ENCODE assay signal across 9 mouse cellular contexts in genomic region chr19:47918016-47918415, GRCm38 (mm10). TPM values are rescaled to one million over a fixed set of nuclear protein-coding genes. Genes with fewer than 3 reads are reported as not detected.
DNase-seq lines count a peak whose midpoint lies in the region; ATAC-seq lines count a peak whose summit lies in the region.
"Had no signal": no experiment of that assay in that cellular context is flagged by ENCODE, and none has a peak within 500 bp of the region (broad histone marks: within the 10 kb centered on the region; RNA-seq: fewer than 3 reads in every experiment).

No protein-coding gene starts in this region.

- H3K27me3 ChIP-seq in heart, embryonic 11.5 days (ENCODE audit: control insufficient read depth, insufficient read depth, low read length), result no peaks in the 10 kb centered on the region
- no peaks in the 10 kb centered on the region for H3K27me3 ChIP-seq in embryonic facial prominence, embryonic 11.5 days (ENCODE audit: control insufficient read depth, insufficient read depth, low read length)
- no peaks in the 10 kb centered on the region for H3K27me3 ChIP-seq in midbrain, embryonic 13.5 days
- H3K27me3 ChIP-seq: Patski had no signal

- H3K27ac ChIP-seq in heart, embryonic 11.5 days (ENCODE audit: low read depth, low read length), result peak overlapping the region; percentile 92
- H3K27ac ChIP-seq in embryonic facial prominence, embryonic 11.5 days (replicated peaks; ENCODE audit: low read depth, low read length), result no peak overlapping the region
- H3K27ac ChIP-seq in midbrain, embryonic 13.5 days, result no peak overlapping the region

- peaks cover 13% of the 10 kb centered on the region for H3K4me1 ChIP-seq in heart, embryonic 11.5 days (ENCODE audit: control insufficient read depth, insufficient read depth, low read length)
- no peaks in the 10 kb centered on the region; the same call in 1 of the 2 replicates for H3K4me1 ChIP-seq in embryonic facial prominence, embryonic 11.5 days (ENCODE audit: control insufficient read depth, insufficient read depth, low read length)
- H3K4me1 ChIP-seq in midbrain, embryonic 13.5 days (replicated peaks), result peaks cover 24% of the 10 kb centered on the region

- WGBS in heart, embryonic 11.5 days (ENCODE audit: insufficient replicate concordance), result 22% methylated on average over 9 of the region's 9 CpGs
- WGBS in embryonic facial prominence, embryonic 11.5 days, result 21% methylated on average over 9 of the region's 9 CpGs
- 11% methylated on average over 9 of the region's 9 CpGs for WGBS in midbrain, embryonic 13.5 days

- no peaks in the 10 kb centered on the region for H3K9me3 ChIP-seq in heart, embryonic 11.5 days (replicated peaks; ENCODE audit: control insufficient read depth, low read length)
- H3K9me3 ChIP-seq in embryonic facial prominence, embryonic 11.5 days (replicated peaks; ENCODE audit: control insufficient read depth, low read length), result no peaks in the 10 kb centered on the region
- H3K9me3 ChIP-seq in midbrain, embryonic 13.5 days, result no peaks in the 10 kb centered on the region

- no peak for ATAC-seq in heart, embryonic 11.5 days (replicated peaks; ENCODE audit: insufficient number of reproducible peaks, low FRiP score, low TSS enrichment)
- no peak for ATAC-seq in embryonic facial prominence, embryonic 11.5 days (replicated peaks; ENCODE audit: insufficient number of reproducible peaks, low FRiP score, low TSS enrichment, low read depth)
- ATAC-seq in midbrain, embryonic 13.5 days, result no peak

- peak overlapping the region; percentile 89 for H3K9ac ChIP-seq in heart, embryonic 11.5 days (ENCODE audit: low read depth, low read length)
- peak overlapping the region; percentile 91 for H3K9ac ChIP-seq in embryonic facial prominence, embryonic 11.5 days (replicated peaks; ENCODE audit: low read length)
- peak overlapping the region; percentile 77 for H3K9ac ChIP-seq in midbrain, embryonic 13.5 days (replicated peaks)

- peak overlapping the region; percentile 68 for H3K4me3 ChIP-seq in heart, embryonic 11.5 days (ENCODE audit: low read depth, low read length)
- peak overlapping the region; percentile 83 for H3K4me3 ChIP-seq in embryonic facial prominence, embryonic 11.5 days (ENCODE audit: low read depth, low read length)
- peak overlapping the region; percentile 81 for H3K4me3 ChIP-seq in midbrain, embryonic 13.5 days (replicated peaks)

- no peak for DNase-seq in heart, postnatal 36 days
- DNase-seq in embryonic facial prominence, embryonic 11.5 days (ENCODE audit: low spot score), result no peak
- DNase-seq in induced T-regulatory cell, adult 2 months (ENCODE audit: low read depth), result peak; percentile 50
- DNase-seq in thymus, adult 18-20 months, result no peak
- no peak for DNase-seq in cerebellum, postnatal 14 days
- no peak for DNase-seq in c-Kit-positive CD71-positive TER-119-positive erythroid progenitor cells, embryonic 14.5 days (ENCODE audit: low spot score)

- no peaks in the 10 kb centered on the region; the same call in 1 of the 2 replicates for H3K36me3 ChIP-seq in heart, embryonic 11.5 days (ENCODE audit: control insufficient read depth, insufficient read depth, low read length)
- H3K36me3 ChIP-seq in embryonic facial prominence, embryonic 11.5 days (replicated peaks; ENCODE audit: control insufficient read depth, insufficient read depth, low read depth, low read length), result no peaks in the 10 kb centered on the region
- no peaks in the 10 kb centered on the region for H3K36me3 ChIP-seq in midbrain, embryonic 13.5 days

- intact Hi-C loops in heart, postnatal 36 days (cut with DNase I), result loop anchor here (2.0 kb wide), 1 partner anchor 31 kb away; no protein-coding TSS in a partner anchor

- peak overlapping the region; percentile 86 for H3K4me2 ChIP-seq in heart, embryonic 11.5 days
- peak overlapping the region; percentile 42 for H3K4me2 ChIP-seq in embryonic facial prominence, embryonic 11.5 days (ENCODE audit: low read depth, low read length)
- peak overlapping the region; percentile 91 for H3K4me2 ChIP-seq in midbrain, embryonic 13.5 days (replicated peaks)

RNA-seq across cellular contexts. Expression of gene Cfap43, which starts 1.1 kb away (rescaled TPM):
- polyA plus RNA-seq in heart, embryonic 11.5 days (2014; fragmentation: Nextera tagmentation; extraction: Ambion mirVana), result 0.08 TPM in 1 of 2 replicates, not detected in the other
- not detected for total RNA-seq in heart, postnatal 36 days (2021)
- 0.06 TPM in 1 of 2 replicates, not detected in the other for polyA plus RNA-seq in embryonic facial prominence, embryonic 11.5 days (2014; fragmentation: Nextera tagmentation; extraction: Ambion mirVana)
- polyA plus RNA-seq in midbrain, embryonic 13.5 days (2015; fragmentation: Nextera tagmentation; extraction: Ambion mirVana), result 0.24 and 0.36 TPM in 2 replicates

RNA-seq across cellular contexts. Expression of gene Itprip, which starts 1.1 kb away (rescaled TPM):
- polyA plus RNA-seq in heart, embryonic 11.5 days (2014; fragmentation: Nextera tagmentation; extraction: Ambion mirVana), result 13.2 and 16.9 TPM in 2 replicates
- total RNA-seq in heart, postnatal 36 days (2021), result 10 to 100 TPM in 1 of 2 experiments, 1 to 10 TPM in 1; 9.9 to 15.1 TPM
- 10.4 and 12.3 TPM in 2 replicates for polyA plus RNA-seq in embryonic facial prominence, embryonic 11.5 days (2014; fragmentation: Nextera tagmentation; extraction: Ambion mirVana)
- 8.5 and 9.2 TPM in 2 replicates for polyA plus RNA-seq in midbrain, embryonic 13.5 days (2015; fragmentation: Nextera tagmentation; extraction: Ambion mirVana)

RNA-seq across cellular contexts. Expression of gene Cfap58, which starts 19.5 kb away (rescaled TPM):
- 0.16 and 0.18 TPM in 2 replicates for polyA plus RNA-seq in heart, embryonic 11.5 days (2014; fragmentation: Nextera tagmentation; extraction: Ambion mirVana)
- 1 to 10 TPM; 2.1 to 2.2 TPM for total RNA-seq in heart, postnatal 36 days (2021)
- 0.10 TPM in 1 of 2 replicates, not detected in the other for polyA plus RNA-seq in embryonic facial prominence, embryonic 11.5 days (2014; fragmentation: Nextera tagmentation; extraction: Ambion mirVana)
- polyA plus RNA-seq in midbrain, embryonic 13.5 days (2015; fragmentation: Nextera tagmentation; extraction: Ambion mirVana), result 0.32 and 0.48 TPM in 2 replicates
- polyA plus RNA-seq: Patski had no signal

RNA-seq across cellular contexts. Expression of gene Gsto2, which starts 52.7 kb away (rescaled TPM):
- 0.82 and 1.3 TPM in 2 replicates for polyA plus RNA-seq in heart, embryonic 11.5 days (2014; fragmentation: Nextera tagmentation; extraction: Ambion mirVana)
- total RNA-seq in heart, postnatal 36 days (2021), result 1 to 10 TPM; 2.1 to 2.3 TPM
- polyA plus RNA-seq in embryonic facial prominence, embryonic 11.5 days (2014; fragmentation: Nextera tagmentation; extraction: Ambion mirVana), result 0.77 and 1.3 TPM in 2 replicates
- 1.2 and 1.5 TPM in 2 replicates for polyA plus RNA-seq in midbrain, embryonic 13.5 days (2015; fragmentation: Nextera tagmentation; extraction: Ambion mirVana)
